Mouse (Mus musculus): ENCODE results near the gene Trim21. TPM values are rescaled to one million over a fixed set of nuclear protein-coding genes. Genes with fewer than 3 reads are reported as not detected.
A peak's percentile ranks its signal among the peaks of the same experiment; 100 is the strongest.

The Trim21 gene
- 10 to 100 TPM in 1 of 3 experiments, 1 to 10 TPM in 2; 7.8 to 10.0 (median 9.7) TPM for polyA plus RNA-seq (2017; shearing (Covaris generic))

GRCm38 (mm10) chr7:102564999-102565997 lies at the start of gene Trim21:
TSS of gene Trim21 (minus strand) at chr7:102565486.
- peak; percentile 100 for ATAC-seq

DNA sequence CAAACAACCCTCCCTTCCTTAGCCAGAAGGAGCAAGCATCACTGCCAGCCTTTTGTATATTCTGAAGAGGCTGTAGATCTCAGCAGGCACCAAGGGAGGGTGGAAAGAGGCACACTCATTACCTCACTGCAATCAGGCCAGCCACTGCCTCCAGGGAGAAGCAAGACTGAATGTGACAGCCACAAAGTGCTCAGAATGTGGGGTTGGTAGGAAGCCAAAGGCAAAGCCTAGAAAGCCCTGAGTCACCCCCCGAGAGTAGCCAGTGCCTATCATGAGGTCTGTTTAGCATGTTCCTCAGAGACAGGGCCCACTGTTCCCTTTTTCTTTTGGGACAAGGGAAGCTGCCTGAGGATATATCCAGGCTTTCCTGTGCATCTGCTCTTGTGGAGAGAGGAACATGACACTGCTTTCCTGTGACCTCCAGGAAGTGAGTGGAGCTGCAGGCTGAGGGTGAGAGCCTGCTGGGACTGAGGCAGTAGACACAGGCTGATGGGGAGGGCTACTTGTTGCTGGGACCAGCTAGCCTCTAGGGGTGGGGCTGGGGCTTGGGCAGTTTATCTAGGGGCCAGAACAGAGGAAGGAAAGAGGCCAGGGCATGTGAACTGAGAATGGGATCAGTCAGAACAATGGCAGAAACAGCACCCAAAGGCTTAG lies 32.2 kb upstream of the Trim21 start, which contains the start of gene Olfr552:
Olfr552 (plus strand) TSS at position 393 of the 654 bp plus-strand sequence.
- no peak for ATAC-seq

GRCm38 (mm10) chr7:102591786-102592185 lies 26.5 kb upstream of the Trim21 start, which contains the start of gene Olfr551:
TSS of gene Olfr551 (minus strand) at chr7:102591886.
- ATAC-seq, result no peak

DNA sequence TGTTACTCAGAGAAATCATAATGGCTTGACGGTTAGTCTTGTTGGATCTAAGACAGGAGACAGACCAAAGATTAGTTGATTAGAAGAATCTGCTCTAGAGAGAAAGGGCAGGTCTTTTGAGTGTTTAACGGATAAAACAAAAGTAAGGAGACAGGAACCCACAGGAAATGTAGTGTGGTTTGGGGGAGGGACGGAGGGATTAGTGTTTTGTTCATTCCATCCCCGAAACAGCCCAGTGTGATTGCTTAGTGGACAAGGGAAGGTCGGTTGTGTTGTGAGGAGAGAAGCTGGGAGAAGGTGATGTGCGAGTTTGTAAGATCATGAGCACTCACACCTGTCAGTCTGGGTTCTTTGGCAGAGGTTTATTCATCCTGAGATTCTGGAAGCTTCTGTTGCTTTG lies 10.7 kb upstream of the Trim21 start:
- no peak for ATAC-seq

DNA sequence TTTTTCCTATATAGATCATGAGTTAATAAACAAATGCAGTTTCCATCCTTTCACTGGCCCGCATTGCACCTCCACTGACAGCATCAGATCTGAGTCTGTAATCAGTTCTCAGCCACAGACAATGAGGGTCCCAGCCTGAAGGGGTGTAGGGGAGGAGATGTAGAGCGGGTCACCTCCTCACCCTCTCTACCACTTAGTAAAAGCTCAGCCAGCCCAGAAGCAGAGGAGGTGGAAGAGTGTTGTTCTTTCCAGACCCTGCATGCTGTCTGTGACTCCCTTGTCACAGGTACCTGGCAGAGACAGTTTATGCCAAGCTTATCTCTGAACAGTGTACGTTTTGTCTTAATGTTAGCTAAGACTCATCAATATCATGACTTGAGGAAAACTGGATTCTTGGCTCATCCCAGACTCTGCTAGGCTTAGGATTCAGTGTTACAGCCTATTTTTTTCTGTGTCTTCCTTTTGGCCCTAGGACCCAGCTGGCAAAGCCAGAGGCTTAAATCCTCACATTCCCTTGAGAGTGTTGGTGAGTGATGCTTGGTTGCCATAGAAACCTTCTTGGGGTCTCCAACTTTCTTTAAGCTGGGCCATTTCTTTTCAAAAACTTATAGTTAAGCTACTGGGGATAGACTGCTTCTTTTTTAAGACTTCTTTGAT lies 8.0 kb upstream of the Trim21 start:
- ATAC-seq, result no peak

DNA sequence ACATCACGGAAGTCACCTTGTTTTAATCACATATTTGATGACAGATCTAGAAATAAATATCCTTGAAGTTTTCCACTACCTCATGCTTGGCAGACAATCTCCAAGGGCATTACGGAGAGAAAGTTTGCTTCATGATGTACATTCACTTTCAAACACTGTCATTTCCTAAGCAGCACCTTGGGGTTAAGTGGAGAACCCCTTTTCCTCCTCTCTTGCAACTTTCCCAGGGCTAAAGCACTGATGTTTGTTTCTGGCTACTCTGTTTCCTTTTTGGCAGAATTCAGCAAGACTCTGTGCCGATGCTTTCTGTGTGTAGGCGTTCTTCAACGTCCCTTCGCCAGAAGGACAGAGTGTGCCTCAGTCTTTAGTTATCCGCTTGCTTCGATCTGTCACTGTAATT lies 5.9 kb upstream of the Trim21 start, which contains the start of gene Olfr550:
Olfr550 (plus strand) TSS at position 301 of the 400 bp plus-strand sequence.
- no peak for ATAC-seq

GRCm38 (mm10) chr7:102566219-102566618 lies 933 bp upstream of the Trim21 start:
- no peak for ATAC-seq

GRCm38 (mm10) chr7:102553279-102553678 lies 12.0 kb downstream of the Trim21 start:
- ATAC-seq, result peak; percentile 77

DNA sequence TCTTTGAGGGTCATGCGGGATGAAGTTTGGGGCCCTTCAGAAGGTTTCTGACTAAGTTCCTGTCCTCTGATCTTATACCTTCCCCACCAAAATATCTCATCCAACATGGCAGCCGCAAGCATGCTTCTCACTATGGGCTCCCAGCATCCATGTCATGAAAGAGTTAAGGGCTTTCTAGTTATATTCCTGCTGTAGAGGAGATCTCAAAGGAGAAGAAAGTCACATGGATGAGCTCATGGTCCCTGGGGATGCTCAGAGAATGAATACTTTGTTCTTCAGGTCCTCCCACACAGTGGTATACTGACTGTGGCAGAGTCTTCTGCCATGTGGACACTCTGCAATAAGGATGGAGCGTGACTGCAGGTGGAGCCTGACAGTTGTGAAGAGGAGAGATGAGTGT lies 15.7 kb downstream of the Trim21 start, which contains the start of gene Olfr549:
Olfr549 (plus strand) TSS at position 301 of the 400 bp plus-strand sequence.
- no peak for ATAC-seq

- no peak for ATAC-seq
Measured at GRCm38 (mm10) chr7:102541251-102541650, 24.0 kb downstream of the Trim21 start.

GRCm38 (mm10) chr7:102540596-102540995 lies 24.7 kb downstream of the Trim21 start, which contains the start of gene Olfr548-ps1:
TSS of gene Olfr548-ps1 (plus strand) at chr7:102540896.
- ATAC-seq, result no peak

GRCm38 (mm10) chr7:102534449-102534848 lies 30.8 kb downstream of the Trim21 start, which contains the start of gene Olfr547:
TSS of gene Olfr547 (plus strand) at chr7:102534749.
- no peak for ATAC-seq

DNA sequence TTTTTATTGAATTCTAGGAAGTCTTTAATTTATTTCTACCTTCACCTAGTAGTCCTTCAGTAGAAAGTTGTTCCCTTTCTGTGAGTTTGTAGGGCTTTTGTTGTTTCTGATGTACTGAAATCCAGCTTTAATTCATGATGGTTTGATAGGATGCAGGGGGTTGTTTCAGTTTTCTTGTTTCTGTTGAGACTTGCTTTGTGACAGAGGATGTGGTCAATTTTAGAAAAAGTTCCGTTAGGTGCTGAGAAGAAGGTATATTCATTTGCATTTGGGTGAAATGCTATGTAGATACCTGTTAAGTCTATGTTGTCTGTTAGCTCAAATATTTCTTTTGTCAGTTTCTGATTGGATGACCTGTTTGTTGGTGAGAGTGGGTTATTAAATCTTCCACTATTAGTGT lies 36.2 kb downstream of the Trim21 start:
- ATAC-seq, result peak; percentile 95

DNA sequence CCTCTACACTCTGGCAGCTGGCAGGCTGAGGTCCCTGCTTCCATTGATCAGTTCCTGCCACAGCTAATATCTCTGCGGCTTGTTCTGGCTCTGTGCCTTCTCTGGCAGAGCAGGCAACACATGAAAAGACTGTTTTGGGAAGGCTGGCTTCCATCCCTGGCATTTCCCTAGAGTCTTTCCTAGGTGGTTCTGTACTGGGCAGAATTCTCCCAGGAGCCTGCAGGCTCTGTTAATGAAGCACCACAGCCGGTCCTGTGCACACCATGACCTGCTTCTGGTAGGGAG lies 48.3 kb downstream of the Trim21 start:
- no peak for ATAC-seq

DNA sequence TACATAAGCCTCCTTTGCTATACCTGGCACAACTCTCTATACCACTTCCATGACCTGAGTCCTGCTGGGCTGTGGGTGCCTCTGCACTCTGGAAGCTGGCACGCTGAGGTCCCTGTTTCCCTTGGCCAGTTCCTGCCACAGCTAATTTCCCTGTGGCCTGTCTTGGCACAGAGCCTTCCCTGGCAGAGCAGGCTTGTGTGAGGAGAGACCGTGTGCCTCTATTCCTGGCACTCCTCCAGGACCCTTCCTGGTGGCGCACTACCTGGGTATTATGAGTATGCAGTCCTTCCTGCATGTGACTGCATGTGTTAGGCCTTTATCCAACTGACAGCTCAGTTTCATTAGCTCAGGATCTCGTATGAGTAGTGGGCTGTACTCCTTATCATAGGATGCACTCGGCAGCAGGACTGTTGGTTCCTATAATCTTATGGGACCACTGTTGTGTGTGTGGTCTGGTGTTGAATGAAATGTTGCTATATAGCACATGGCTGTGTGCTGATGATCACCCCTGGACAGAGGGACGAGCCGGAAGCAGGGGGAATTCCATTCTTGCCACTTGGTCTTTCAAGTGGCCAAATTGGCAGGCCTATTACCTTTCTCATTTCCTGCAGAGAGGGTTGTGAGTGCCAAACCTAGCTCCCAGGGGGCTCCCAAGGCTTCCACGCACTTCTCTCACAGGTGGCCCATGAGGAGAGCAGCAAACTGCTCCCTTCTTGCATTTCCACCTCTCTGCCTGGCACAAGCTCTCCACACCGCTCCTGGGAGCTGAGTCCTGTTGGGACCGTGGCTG lies 48.8 kb downstream of the Trim21 start:
- ATAC-seq, result no peak

DNA sequence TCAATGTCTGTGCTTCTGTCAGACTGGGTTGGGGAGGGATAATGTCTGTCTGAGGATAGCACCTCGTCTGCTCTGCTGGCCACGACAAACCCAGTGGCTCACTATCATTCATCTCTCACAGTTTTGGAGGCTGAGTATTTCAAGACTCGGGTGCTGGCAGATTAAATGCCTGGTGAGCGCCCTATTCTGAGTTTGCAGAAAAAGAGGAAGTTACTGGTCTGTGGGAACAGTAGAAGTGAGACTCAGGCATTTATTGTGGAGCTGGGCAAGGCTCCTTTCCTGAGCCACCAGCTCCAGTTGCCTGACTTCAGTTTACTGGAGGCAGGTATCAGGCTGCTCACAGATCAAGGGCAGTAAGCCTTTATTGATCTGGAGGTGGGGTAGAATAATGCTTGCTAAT lies 51.1 kb downstream of the Trim21 start:
- no peak for ATAC-seq

GRCm38 (mm10) chr7:102512814-102513435 lies 52.4 kb downstream of the Trim21 start:
- peak; percentile 93 for ATAC-seq

GRCm38 (mm10) chr7:102511927-102512326 lies 53.4 kb downstream of the Trim21 start:
- no peak for ATAC-seq

- ATAC-seq, result no peak
Measured at GRCm38 (mm10) chr7:102509726-102510125, 55.6 kb downstream of the Trim21 start.

DNA sequence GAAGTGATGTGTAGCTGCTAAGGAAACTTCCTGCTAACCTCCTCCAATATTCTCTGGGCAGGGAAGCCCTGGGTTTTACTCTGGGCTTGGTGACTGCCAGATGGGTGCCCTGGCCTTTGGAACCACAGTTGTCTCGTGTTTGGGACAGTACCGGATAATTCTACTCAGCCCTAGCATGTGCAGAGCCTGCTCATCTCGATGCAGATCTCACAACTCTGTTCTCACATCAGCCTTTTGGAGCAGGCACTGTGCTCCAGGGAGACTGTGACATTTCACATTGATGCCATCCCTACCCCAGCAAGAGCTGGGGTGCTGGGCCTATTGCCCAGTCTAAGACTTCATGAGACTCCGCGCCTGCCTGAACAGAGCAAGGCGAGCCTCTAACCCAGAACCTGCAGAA lies 56.6 kb downstream of the Trim21 start:
- ATAC-seq, result no peak

- ATAC-seq, result no peak
Measured at GRCm38 (mm10) chr7:102508066-102508465, 57.2 kb downstream of the Trim21 start.

All from inflammation-experienced regulatory T-cells, adult 6 months (primary cell).